10 mouse cellular contexts compared by ENCODE assay signal in genomic region chr2:103891240-103891767, GRCm38 (mm10).
DNase-seq lines count a peak whose midpoint lies in the region; ATAC-seq and TF ChIP-seq lines count a peak whose summit lies in the region.
"Had no signal": no experiment of that assay in that cellular context is flagged by ENCODE, and none has a peak within 500 bp of the region (broad histone marks: within the 10 kb centered on the region; RNA-seq: fewer than 3 reads in every experiment).

No protein-coding gene starts in this region.

- H3K36me3 ChIP-seq in kidney, embryonic 16.5 days (ENCODE audit: insufficient read depth, low read length), result no peaks in the 10 kb centered on the region
- H3K36me3 ChIP-seq in hindbrain, postnatal 0 days (ENCODE audit: insufficient read depth, low read length), result no peaks in the 10 kb centered on the region
- H3K36me3 ChIP-seq in neural tube, embryonic 12.5 days, result no peaks in the 10 kb centered on the region
- no peaks in the 10 kb centered on the region for H3K36me3 ChIP-seq in intestine, postnatal 0 days (ENCODE audit: control insufficient read depth, insufficient read depth)

- H3K4me2 ChIP-seq in kidney, embryonic 16.5 days (replicated peaks; ENCODE audit: low read depth, low read length), result no peak overlapping the region
- no peak overlapping the region for H3K4me2 ChIP-seq in hindbrain, postnatal 0 days (ENCODE audit: low read depth, low read length)
- H3K4me2 ChIP-seq in neural tube, embryonic 12.5 days (replicated peaks), result no peak overlapping the region
- H3K4me2 ChIP-seq in intestine, postnatal 0 days (replicated peaks; ENCODE audit: low read depth), result no peak overlapping the region

- H3K27ac ChIP-seq in kidney, embryonic 16.5 days (ENCODE audit: low read length), result peak overlapping the region; percentile 45; the same call in 1 of the 2 replicates
- H3K27ac ChIP-seq in hindbrain, postnatal 0 days, result no peak overlapping the region
- H3K27ac ChIP-seq in neural tube, embryonic 12.5 days, result no peak overlapping the region
- H3K27ac ChIP-seq in intestine, postnatal 0 days (ENCODE audit: low read depth, low read length), result no peak overlapping the region

- H3K27me3 ChIP-seq in kidney, embryonic 16.5 days (ENCODE audit: insufficient read depth, low read length), result no peaks in the 10 kb centered on the region
- H3K27me3 ChIP-seq in hindbrain, postnatal 0 days (ENCODE audit: insufficient read depth, low read length), result no peaks in the 10 kb centered on the region
- no peaks in the 10 kb centered on the region for H3K27me3 ChIP-seq in neural tube, embryonic 12.5 days (replicated peaks)
- no peaks in the 10 kb centered on the region for H3K27me3 ChIP-seq in intestine, postnatal 0 days (replicated peaks; ENCODE audit: control insufficient read depth, insufficient read depth, low read length)
- H3K27me3 ChIP-seq: megakaryocyte, embryonic 14.5 days had no signal

- TF ChIP-seq CTCF in hindbrain, postnatal 0 days (IDR thresholded peaks at IDR 0.05; ENCODE audit: low read depth), result no peak
- TF ChIP-seq CTCF in intestine, postnatal 0 days (IDR thresholded peaks at IDR 0.05; ENCODE audit: low read depth), result no peak

- peak; percentile 81 for ATAC-seq in kidney, embryonic 16.5 days (ENCODE audit: low FRiP score, low TSS enrichment)
- ATAC-seq in hindbrain, postnatal 0 days, result peak; percentile 78
- ATAC-seq in neural tube, embryonic 12.5 days (ENCODE audit: low FRiP score, low read depth), result peak; percentile 71
- ATAC-seq in intestine, postnatal 0 days, result no peak

- no peak for DNase-seq in kidney, adult 9 months
- DNase-seq in embryo, embryonic 9.5 days (ENCODE audit: extremely low spot score), result peak; percentile 46
- peak; percentile 53 for DNase-seq in hindbrain, postnatal 0 days (ENCODE audit: low spot score)
- DNase-seq in thymus, postnatal 25 days, result no peak
- no peak for DNase-seq in gastrocnemius, adult 18-20 months (ENCODE audit: low spot score)
- DNase-seq: kidney, postnatal 10 days had no signal

- WGBS in kidney, embryonic 16.5 days, result 10% methylated on average over 9 of the region's 9 CpGs
- WGBS in hindbrain, postnatal 0 days, result 4% methylated on average over 9 of the region's 9 CpGs
- 3% methylated on average over 9 of the region's 9 CpGs for WGBS in neural tube, embryonic 12.5 days
- 12% methylated on average over 9 of the region's 9 CpGs for WGBS in intestine, postnatal 0 days

- peaks cover 31% of the 10 kb centered on the region for H3K4me1 ChIP-seq in kidney, embryonic 16.5 days (ENCODE audit: insufficient read depth, low read length)
- no peaks in the 10 kb centered on the region for H3K4me1 ChIP-seq in hindbrain, postnatal 0 days (ENCODE audit: insufficient read depth, low read length)
- H3K4me1 ChIP-seq in neural tube, embryonic 12.5 days, result peaks cover 21% of the 10 kb centered on the region
- no peaks in the 10 kb centered on the region for H3K4me1 ChIP-seq in intestine, postnatal 0 days (replicated peaks; ENCODE audit: control insufficient read depth, insufficient read depth, low read length)

- H3K9ac ChIP-seq in kidney, embryonic 16.5 days (replicated peaks; ENCODE audit: low read length), result no peak overlapping the region
- no peak overlapping the region for H3K9ac ChIP-seq in hindbrain, postnatal 0 days (replicated peaks; ENCODE audit: low read length)
- no peak overlapping the region for H3K9ac ChIP-seq in neural tube, embryonic 12.5 days
- H3K9ac ChIP-seq in intestine, postnatal 0 days (ENCODE audit: low read depth, low read length), result no peak overlapping the region

- no peaks in the 10 kb centered on the region for H3K9me3 ChIP-seq in kidney, embryonic 16.5 days (ENCODE audit: low read length)
- H3K9me3 ChIP-seq in hindbrain, postnatal 0 days (ENCODE audit: low read length), result no peaks in the 10 kb centered on the region
- H3K9me3 ChIP-seq in neural tube, embryonic 12.5 days, result no peaks in the 10 kb centered on the region
- H3K9me3 ChIP-seq in intestine, postnatal 0 days (ENCODE audit: control insufficient read depth), result no peaks in the 10 kb centered on the region
- H3K9me3 ChIP-seq: megakaryocyte, embryonic 14.5 days had no signal

- H3K4me3 ChIP-seq in kidney, embryonic 16.5 days (ENCODE audit: low read length), result no peak overlapping the region
- H3K4me3 ChIP-seq in hindbrain, postnatal 0 days (ENCODE audit: low read length), result no peak overlapping the region
- no peak overlapping the region for H3K4me3 ChIP-seq in neural tube, embryonic 12.5 days
- no peak overlapping the region for H3K4me3 ChIP-seq in intestine, postnatal 0 days (ENCODE audit: low read depth, low read length)
- H3K4me3 ChIP-seq: megakaryocyte, embryonic 14.5 days had no signal

Comparison
In these comparisons a context has a peak if more than half of its experiments do, and no peak if none do; other contexts are left out.
1. DNase-seq: peak in embryo, embryonic 9.5 days (single experiment) and hindbrain, postnatal 0 days (single experiment); none in kidney, adult 9 months (single experiment), thymus, postnatal 25 days (single experiment) and gastrocnemius, adult 18-20 months (single experiment).